1 mouse cellular context compared by ENCODE assay signal in the genomic region with DNA sequence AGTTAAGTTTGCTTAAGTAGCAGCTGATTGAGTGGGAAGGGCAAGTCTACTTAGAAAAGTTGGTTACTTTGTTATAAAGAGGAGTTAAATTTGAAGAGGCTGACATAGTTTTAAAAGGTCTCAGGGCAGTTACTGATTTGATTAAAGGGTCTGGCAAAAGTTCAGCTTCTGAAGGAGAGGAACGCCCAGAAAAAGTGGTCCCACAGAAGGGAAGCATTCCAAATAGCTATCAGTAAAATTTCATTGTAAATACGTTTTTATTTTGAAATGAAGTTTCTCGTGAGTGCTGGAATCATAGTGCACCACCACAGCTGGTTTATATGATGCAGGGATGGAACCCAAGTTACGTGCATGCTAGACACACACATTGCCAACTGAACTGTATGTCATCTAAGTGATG.
TF ChIP-seq lines count a peak whose summit lies in the region.

No protein-coding gene starts in this region.

TF ChIP-seq in CH12.LX, 34 proteins besides CTCF, POLR2A, EP300 and RAD21:
- TF ChIP-seq RCOR1 (conservative IDR thresholded peaks at IDR 0.05; ENCODE audit: low read depth, low read length) (no peak), TBP (conservative IDR thresholded peaks at IDR 0.05; ENCODE audit: low read depth, low read length) (no peak)
